Comparison of ENCODE assay signal across 25 mouse cellular contexts in genomic region chr1:160787164-160787563, GRCm38 (mm10). TPM values are rescaled to one million over a fixed set of nuclear protein-coding genes. Genes with fewer than 3 reads are reported as not detected.
A peak's percentile ranks its signal among the peaks of the same experiment; 100 is the strongest.
DNase-seq lines count a peak whose midpoint lies in the region; ATAC-seq and TF ChIP-seq lines count a peak whose summit lies in the region.
"Had no signal": no experiment of that assay in that cellular context is flagged by ENCODE, and none has a peak within 500 bp of the region (broad histone marks: within the 10 kb centered on the region; RNA-seq: fewer than 3 reads in every experiment).

No protein-coding gene starts in this region.

- H3K9me3 ChIP-seq in heart, embryonic 11.5 days (replicated peaks; ENCODE audit: control insufficient read depth, low read length), result no peaks in the 10 kb centered on the region
- no peaks in the 10 kb centered on the region for H3K9me3 ChIP-seq in heart, postnatal 0 days (replicated peaks; ENCODE audit: control insufficient read depth, low read length)
- no peaks in the 10 kb centered on the region for H3K9me3 ChIP-seq in liver, embryonic 13.5 days (replicated peaks)
- H3K9me3 ChIP-seq: embryonic facial prominence, embryonic 12.5 days; forebrain, embryonic 13.5 days; hindbrain, embryonic 15.5 days; limb, embryonic 15.5 days; midbrain, embryonic 10.5 days had no signal

- no peak overlapping the region for H3K4me3 ChIP-seq in heart, embryonic 11.5 days (ENCODE audit: low read depth, low read length)
- no peak overlapping the region for H3K4me3 ChIP-seq in heart, postnatal 0 days (ENCODE audit: low read depth, low read length)
- no peak overlapping the region for H3K4me3 ChIP-seq in liver, embryonic 13.5 days (replicated peaks)
- H3K4me3 ChIP-seq: embryonic facial prominence, embryonic 12.5 days; forebrain, embryonic 13.5 days; gastrocnemius, adult 2 months; hindbrain, embryonic 15.5 days; left cerebral cortex, adult 2 months; limb, embryonic 15.5 days; midbrain, embryonic 10.5 days had no signal

- TF ChIP-seq EP300 in heart, postnatal 0 days (IDR thresholded peaks at IDR 0.05; ENCODE audit: low read depth), result no peak

- no peaks in the 10 kb centered on the region for H3K27me3 ChIP-seq in heart, embryonic 11.5 days (ENCODE audit: control insufficient read depth, insufficient read depth, low read length)
- H3K27me3 ChIP-seq in heart, postnatal 0 days (ENCODE audit: control insufficient read depth, insufficient read depth, low read length), result no peaks in the 10 kb centered on the region
- no peaks in the 10 kb centered on the region for H3K27me3 ChIP-seq in liver, embryonic 13.5 days
- H3K27me3 ChIP-seq: embryonic facial prominence, embryonic 12.5 days; forebrain, embryonic 13.5 days; hindbrain, embryonic 15.5 days; limb, embryonic 15.5 days had no signal

- no peak for TF ChIP-seq CTCF in heart, postnatal 0 days (IDR thresholded peaks at IDR 0.05; ENCODE audit: low read depth)

- no peak for DNase-seq in heart, adult 8-10 months (ENCODE audit: low spot score)
- DNase-seq in heart, postnatal 0 days (ENCODE audit: low spot score), result no peak
- no peak for DNase-seq in heart, postnatal 14 days
- peak; percentile 12 for DNase-seq in CD4-positive helper T cell, adult 2 months (ENCODE audit: low read depth, low spot score)
- DNase-seq in liver, embryonic 13.5 days, result no peak
- no peak for DNase-seq in left cerebral cortex, adult 9 months (ENCODE audit: low spot score in 2 of 2)
- DNase-seq: adrenal gland, postnatal 14 days; cerebellum, adult 2 months; cerebellum, postnatal 25 days; gastrocnemius, adult 2 months; layer of hippocampus, adult 9-11 months; left cerebral cortex, postnatal 4 days; right cerebral cortex, postnatal 4 days; thymus, postnatal 25 days had no signal

- H3K27ac ChIP-seq in heart, embryonic 11.5 days (ENCODE audit: low read depth, low read length), result no peak overlapping the region; the same call in 1 of the 2 replicates
- 0 out of 2 replicates have a peak overlapping the region, but pooled peaks have one; percentile 31 for H3K27ac ChIP-seq in heart, postnatal 0 days (ENCODE audit: low read depth)
- peak overlapping the region; percentile 56; the same call in 1 of the 2 replicates for H3K27ac ChIP-seq in liver, embryonic 13.5 days
- H3K27ac ChIP-seq: embryonic facial prominence, embryonic 12.5 days; forebrain, embryonic 13.5 days; gastrocnemius, adult 2 months; hindbrain, embryonic 15.5 days; kidney, postnatal 0 days; left cerebral cortex, adult 2 months; limb, embryonic 15.5 days; midbrain, embryonic 10.5 days had no signal

- H3K36me3 ChIP-seq in heart, embryonic 11.5 days (ENCODE audit: control insufficient read depth, insufficient read depth, low read length), result no peaks in the 10 kb centered on the region
- no peaks in the 10 kb centered on the region for H3K36me3 ChIP-seq in heart, postnatal 0 days (replicated peaks; ENCODE audit: control insufficient read depth, insufficient read depth, low read length)
- 0 out of 2 replicates have a peak, but pooled peaks cover 3% of the 10 kb centered on the region for H3K36me3 ChIP-seq in liver, embryonic 13.5 days
- H3K36me3 ChIP-seq: embryonic facial prominence, embryonic 12.5 days; hindbrain, embryonic 15.5 days; limb, embryonic 15.5 days; midbrain, embryonic 10.5 days had no signal

- no peak for ATAC-seq in heart, embryonic 11.5 days (replicated peaks; ENCODE audit: insufficient number of reproducible peaks, low FRiP score, low TSS enrichment)
- ATAC-seq in heart, postnatal 0 days (ENCODE audit: insufficient read depth, low read depth), result no peak
- no peak; the same call in 1 of the 2 replicates for ATAC-seq in liver, embryonic 13.5 days (ENCODE audit: low read depth)
- ATAC-seq in frontal cortex, adult (ENCODE audit: low TSS enrichment), result no peak
- ATAC-seq: forebrain, embryonic 13.5 days; intestine, embryonic 16.5 days; lung, postnatal 0 days had no signal

- peak overlapping the region; percentile 2; the same call in 1 of the 2 replicates for H3K4me2 ChIP-seq in heart, embryonic 11.5 days
- H3K4me2 ChIP-seq in heart, postnatal 0 days (ENCODE audit: low read depth, low read length), result peak overlapping the region; percentile 5; the same call in 1 of the 2 replicates
- H3K4me2 ChIP-seq in liver, embryonic 13.5 days, result peak overlapping the region; percentile 7
- H3K4me2 ChIP-seq: embryonic facial prominence, embryonic 12.5 days; forebrain, embryonic 13.5 days; hindbrain, embryonic 15.5 days; limb, embryonic 15.5 days had no signal

- intact Hi-C loops in heart, postnatal 14 days (cut with DNase I), result no loop called here

- H3K9ac ChIP-seq in heart, embryonic 11.5 days (ENCODE audit: low read depth, low read length), result no peak overlapping the region; the same call in 1 of the 2 replicates
- no peak overlapping the region for H3K9ac ChIP-seq in heart, postnatal 0 days (replicated peaks; ENCODE audit: low read depth, low read length)
- no peak overlapping the region for H3K9ac ChIP-seq in liver, embryonic 13.5 days
- H3K9ac ChIP-seq: embryonic facial prominence, embryonic 12.5 days; forebrain, embryonic 13.5 days; hindbrain, embryonic 15.5 days; limb, embryonic 15.5 days had no signal

- WGBS in heart, embryonic 11.5 days (ENCODE audit: insufficient replicate concordance), result 69% methylated on average over 3 of the region's 3 CpGs
- 40% methylated on average over 3 of the region's 3 CpGs for WGBS in heart, postnatal 0 days
- WGBS in liver, embryonic 13.5 days (ENCODE audit: insufficient replicate concordance), result 70% methylated on average over 3 of the region's 3 CpGs

- peaks cover 7% of the 10 kb centered on the region for H3K4me1 ChIP-seq in heart, embryonic 11.5 days (ENCODE audit: control insufficient read depth, insufficient read depth, low read length)
- peaks cover 19% of the 10 kb centered on the region for H3K4me1 ChIP-seq in heart, postnatal 0 days (ENCODE audit: control insufficient read depth, insufficient read depth)
- peaks cover 59% of the 10 kb centered on the region for H3K4me1 ChIP-seq in liver, embryonic 13.5 days (replicated peaks)

RNA-seq across cellular contexts. Expression of gene Rabgap1l, which starts 5.8 kb away (rescaled TPM):
- 53.5 and 58.1 TPM in 2 replicates for polyA plus RNA-seq in heart, embryonic 11.5 days (2014; fragmentation: Nextera tagmentation; extraction: Ambion mirVana)
- 10 to 100 TPM; 61.7 to 86.7 (median 68.5) TPM for total RNA-seq in heart, adult 8-10 months (2022)
- 71.4 and 89.9 TPM in 2 replicates for total RNA-seq in heart, postnatal 0 days (2014; rRNA removed; ENCODE audit: low replicate concordance)
- 115 and 123 TPM in 2 replicates for polyA plus RNA-seq in heart, postnatal 0 days (2015; fragmentation: Nextera tagmentation; extraction: Ambion mirVana)
- 10 to 100 TPM; 71.1 to 83.6 TPM for total RNA-seq in heart, postnatal 14 days (2021)
- polyA plus RNA-seq in liver, embryonic 13.5 days (2015; fragmentation: Nextera tagmentation; extraction: Ambion mirVana), result 37.5 and 41.6 TPM in 2 replicates
